Mouse (Mus musculus) midbrain, postnatal 0 days (tissue): ENCODE data around the gene Mei1. TPM values are rescaled to one million over a fixed set of nuclear protein-coding genes. Genes with fewer than 3 reads are reported as not detected.

ENCODE experiments used
- ATAC-seq: fragments of 200-750 bp; cut with Nextera tagmentation; 2 replicates; pipeline ENCODE4 v1.8.0; 2017; ENCODE audit warnings: moderate number of reproducible peaks, mild to moderate bottlenecking, moderate TSS enrichment, moderate library complexity; ENCODE audit not compliant: low FRiP score
- DNase-seq: peaks from one replicate; pipeline ENCODE4 v3.0.0-alpha.2; 2015; ENCODE audit warnings: low spot score
- H3K27ac ChIP-seq: fragments of 300-500 bp; sonication (generic); 2 replicates; pipeline ENCODE4 v1.5.1; 2014; ENCODE audit warnings: low read depth, mild to moderate bottlenecking, low read length, mixed read lengths
- H3K27me3 ChIP-seq: fragments of 300-500 bp; sonication (generic); 2 replicates; pipeline ENCODE4 v1.6.1; 2014; ENCODE audit warnings: low read length, control low read depth, mixed read lengths; ENCODE audit not compliant: insufficient read depth
- H3K36me3 ChIP-seq: fragments of 300-500 bp; sonication (generic); 2 replicates; pipeline ENCODE4 v1.6.1; 2014; ENCODE audit warnings: low read length, control low read depth, mixed read lengths; ENCODE audit not compliant: insufficient read depth
- H3K4me1 ChIP-seq: fragments of 300-500 bp; sonication (generic); 2 replicates; pipeline ENCODE4 v1.6.1; 2014; ENCODE audit warnings: mild to moderate bottlenecking, control low read depth, antibody characterized with exemption, low read length, mixed read lengths; ENCODE audit not compliant: insufficient read depth
- H3K4me2 ChIP-seq: fragments of 300-500 bp; sonication (generic); 2 replicates; pipeline ENCODE4 v1.6.1; 2014; ENCODE audit warnings: low read depth, mild to moderate bottlenecking, low read length, mixed read lengths; ENCODE audit not compliant: poor library complexity, severe bottlenecking
- H3K4me3 ChIP-seq: fragments of 300-500 bp; sonication (generic); 2 replicates; pipeline ENCODE4 v1.5.1; 2014; ENCODE audit warnings: low read depth, mild to moderate bottlenecking, low read length, moderate library complexity
- H3K9ac ChIP-seq: fragments of 300-500 bp; sonication (generic); replicated peaks from 2 replicates; pipeline ENCODE4 v1.6.1; 2014; ENCODE audit warnings: mild to moderate bottlenecking, low read length, moderate library complexity, mixed read lengths; ENCODE audit not compliant: poor library complexity, severe bottlenecking
- H3K9me3 ChIP-seq: fragments of 300-500 bp; sonication (generic); 2 replicates; pipeline ENCODE4 v1.6.1; 2016; ENCODE audit warnings: low read length, control low read depth
- CTCF ChIP-seq: IDR thresholded peaks from 2 replicates; pipeline ENCODE4 v1.5.1; 2016; ENCODE audit warnings: antibody characterized with exemption, mild to moderate bottlenecking
- WGBS: fragments of 180-500 bp; shearing (Covaris S2); extraction: QIAGEN DNeasy Blood & Tissue Kit; methylation state at CpG from one replicate; pipeline ENCODE4 v1.1.7; 2014; 5-methylcytosine and 5-hydroxymethylcytosine counted together
- polyA plus RNA-seq: library from polyadenylated mRNA; unstranded; fragments of >200 nt; fragmentation: Nextera tagmentation; extraction: Ambion mirVana; gene quantifications from 2 replicates; pipeline ENCODE4 v1.2.1, GENCODE M21; 2015
- total RNA-seq: library from RNA; depleted of rRNA; stranded (reverse); fragments of >200 nt; gene quantifications from 2 replicates; pipeline ENCODE4 v1.2.3, GENCODE M21; 2014

Gene Mei1
- total and polyA plus RNA-seq, 2 experiments from 2014 or later = 0.16 TPM; not detected in 1

GRCm38 (mm10) chr15:82047080-82047883 lies 22.5 kb upstream of the Mei1 start, which contains the start of gene Snu13:
Gene Snu13 (minus strand): TSS chr15:82047598.
- H3K4me3 ChIP-seq = peak within 1 kb of the TSS; percentile 99
- under 1% methylated on average over 72 of the region's 74 CpGs for WGBS
- H3K4me1 ChIP-seq = peaks cover 3% of the 10 kb centered on the region; the same call in 1 of the 2 replicates
- TF ChIP-seq CTCF = no peak
- peak within 1 kb of the TSS; percentile 92 for H3K4me2 ChIP-seq
- H3K9me3 ChIP-seq = no peaks in the 10 kb centered on the region
- H3K27me3 ChIP-seq = no peaks in the 10 kb centered on the region
- DNase-seq = peak; percentile 93
- H3K9ac ChIP-seq = peak within 1 kb of the TSS; percentile 84
- peak within 1 kb of the TSS; percentile 85 for H3K27ac ChIP-seq
- H3K36me3 ChIP-seq = no peaks in the 10 kb centered on the region
- peak; percentile 90 for ATAC-seq

DNA sequence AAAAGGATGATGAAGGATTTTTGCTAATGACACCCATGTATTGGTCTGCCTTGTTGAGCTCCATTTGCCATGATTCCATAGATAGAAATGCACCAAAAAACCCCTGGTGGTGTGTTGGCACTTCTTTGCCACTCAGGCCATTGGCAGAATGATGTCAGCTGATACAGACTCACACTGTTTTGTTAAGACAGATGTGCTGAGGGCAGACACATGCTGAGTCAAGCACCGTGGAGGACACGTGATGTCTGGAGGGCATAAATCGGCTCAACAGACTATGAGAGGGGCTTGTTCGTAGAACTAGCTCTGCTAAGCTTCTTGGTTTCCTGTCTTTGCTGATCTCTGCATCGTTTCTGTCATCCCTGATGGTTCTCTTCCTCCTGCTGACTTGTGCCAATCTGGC lies 17.3 kb upstream of the Mei1 start:
- no peak for DNase-seq
- Histone ChIP-seq H3K27me3 (no peaks in the 10 kb centered on the region), H3K36me3 (no peaks in the 10 kb centered on the region), H3K9me3 (no peaks in the 10 kb centered on the region), H3K4me2 (no peak overlapping the region), H3K4me1 (no peaks in the 10 kb centered on the region), H3K27ac (no peak overlapping the region), H3K4me3 (no peak overlapping the region), H3K9ac (no peak overlapping the region)
- 71% methylated on average over 5 of the region's 5 CpGs for WGBS
- no peak for TF ChIP-seq CTCF
- no peak for ATAC-seq

DNA sequence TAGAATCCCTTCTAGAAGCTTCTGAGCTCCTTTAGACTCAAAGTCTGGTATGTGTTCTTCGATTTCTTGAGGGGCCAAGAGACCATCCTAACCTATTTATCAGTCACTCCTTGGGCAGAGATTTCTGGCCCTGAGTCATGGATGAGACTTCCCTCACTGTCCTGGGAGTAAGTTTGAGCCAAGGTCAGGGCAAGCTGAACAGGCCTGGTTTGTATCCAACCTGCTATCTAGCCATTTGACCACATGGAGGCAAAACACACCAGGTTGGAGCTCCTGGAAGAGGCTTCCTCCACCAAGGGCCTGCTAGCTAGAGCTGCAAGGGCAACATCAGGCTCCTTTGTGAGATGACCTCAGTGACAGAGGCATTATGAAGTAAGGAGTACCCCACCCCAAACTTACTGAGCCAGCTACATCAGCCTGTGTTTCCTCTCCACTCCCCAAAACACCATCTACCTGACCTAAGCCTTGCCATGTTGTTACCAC lies 11.0 kb upstream of the Mei1 start, which contains the start of gene 4930407I10Rik:
TSS of gene 4930407I10Rik (plus strand) at position 433 of the 483 bp plus-strand sequence.
- H3K9me3 ChIP-seq = no peaks in the 10 kb centered on the region
- H3K4me3 ChIP-seq = no peak within 1 kb of the TSS
- H3K36me3 ChIP-seq = no peaks in the 10 kb centered on the region
- DNase-seq (no peak), ATAC-seq (no peak)
- 85% methylated on average over 1 of the region's 1 CpGs for WGBS
- TF ChIP-seq CTCF = no peak
- H3K27ac ChIP-seq = no peak within 1 kb of the TSS
- H3K9ac ChIP-seq = no peak within 1 kb of the TSS
- H3K4me1 ChIP-seq = no peaks in the 10 kb centered on the region
- no peaks in the 10 kb centered on the region for H3K27me3 ChIP-seq
- no peak within 1 kb of the TSS for H3K4me2 ChIP-seq

GRCm38 (mm10) chr15:82063909-82064308 lies 5.9 kb upstream of the Mei1 start:
- ATAC-seq (no peak), DNase-seq (no peak)
- 0 out of 2 replicates have a peak, but pooled peaks cover under 1% of the 10 kb centered on the region for H3K27me3 ChIP-seq
- H3K36me3 ChIP-seq = no peaks in the 10 kb centered on the region
- no peaks in the 10 kb centered on the region for H3K4me1 ChIP-seq
- no peaks in the 10 kb centered on the region for H3K9me3 ChIP-seq
- no peak overlapping the region for H3K4me3 ChIP-seq
- no peak overlapping the region for H3K4me2 ChIP-seq
- WGBS = 72% methylated on average over 14 of the region's 14 CpGs
- no peak for TF ChIP-seq CTCF
- H3K9ac ChIP-seq = no peak overlapping the region
- no peak overlapping the region for H3K27ac ChIP-seq

- Histone ChIP-seq H3K4me1 (no peaks in the 10 kb centered on the region), H3K9me3 (no peaks in the 10 kb centered on the region), H3K4me2 (no peak overlapping the region), H3K9ac (no peak overlapping the region), H3K27ac (no peak overlapping the region), H3K27me3 (peaks cover 11% of the 10 kb centered on the region), H3K36me3 (no peaks in the 10 kb centered on the region), H3K4me3 (no peak overlapping the region)
- TF ChIP-seq CTCF = peak; percentile 85
- WGBS = 17% methylated on average over 7 of the region's 7 CpGs
- DNase-seq (peak; percentile 86), ATAC-seq (no peak)
Observed at GRCm38 (mm10) chr15:82065511-82065910, 4.3 kb upstream of the Mei1 start.

DNA sequence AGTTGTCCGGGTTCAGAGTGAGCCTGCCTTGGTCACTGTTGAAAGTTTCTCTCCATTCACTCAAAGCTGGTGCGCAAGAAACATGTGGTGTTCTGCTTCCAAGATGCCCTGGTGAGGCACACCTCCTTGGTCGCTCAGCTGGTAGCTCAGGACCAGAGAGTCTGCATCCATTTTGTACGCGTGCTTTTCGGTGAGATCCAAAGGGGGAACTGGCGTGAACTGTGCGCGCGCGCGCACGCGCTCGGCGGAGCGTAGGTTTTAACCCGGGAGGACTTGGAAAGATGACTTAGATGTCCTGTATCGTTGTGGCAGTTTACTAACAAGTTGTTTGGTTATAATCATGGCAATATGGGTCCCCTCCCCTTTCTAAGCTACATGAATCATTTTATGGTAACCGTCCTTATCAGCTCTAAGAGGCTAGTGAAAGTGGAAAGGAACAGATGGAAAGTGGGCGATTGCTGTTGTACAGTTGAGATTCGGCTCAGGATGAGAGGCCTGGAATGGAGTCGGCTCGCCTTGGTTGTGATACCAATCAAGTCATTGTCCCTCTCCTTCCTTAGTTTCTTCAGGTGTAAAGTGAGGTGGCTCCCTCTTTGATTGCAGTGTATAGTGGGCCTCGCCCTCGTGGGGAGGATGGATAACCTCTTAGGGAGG lies 2.1 kb downstream of the Mei1 start:
- no peak for TF ChIP-seq CTCF
- 92% methylated on average over 26 of the region's 26 CpGs for WGBS
- no peaks in the 10 kb centered on the region for H3K4me1 ChIP-seq

More for the DNA sequence above, 2.1 kb downstream of the Mei1 start:
- no peak overlapping the region for H3K9ac ChIP-seq
- no peak overlapping the region for H3K4me2 ChIP-seq
- H3K4me3 ChIP-seq = no peak overlapping the region
- DNase-seq = no peak
- H3K36me3 ChIP-seq = no peaks in the 10 kb centered on the region
- H3K27me3 ChIP-seq = peaks cover 17% of the 10 kb centered on the region
- no peak for ATAC-seq
- no peak overlapping the region for H3K27ac ChIP-seq
- H3K9me3 ChIP-seq = no peaks in the 10 kb centered on the region
